Mouse (Mus musculus) liver, embryonic 16.5 days (tissue): ENCODE data around the gene Ppm1l. TPM values are rescaled to one million over a fixed set of nuclear protein-coding genes. Genes with fewer than 3 reads are reported as not detected.

Experiments
- ATAC-seq: fragments of 200-750 bp; cut with Nextera tagmentation; 2 replicates; pipeline ENCODE4 v1.8.0; 2017; ENCODE audit warnings: low read depth, mild to moderate bottlenecking, moderate number of reproducible peaks, moderate library complexity
- H3K27ac ChIP-seq: fragments of 300-500 bp; sonication (generic); 2 replicates; pipeline ENCODE4 v1.5.1; 2014; ENCODE audit warnings: mild to moderate bottlenecking, low read length
- H3K27me3 ChIP-seq: fragments of 300-500 bp; sonication (generic); 2 replicates; pipeline ENCODE4 v1.6.1; 2014; ENCODE audit warnings: low read depth, low read length, mixed read lengths; ENCODE audit not compliant: control insufficient read depth, insufficient read depth
- H3K36me3 ChIP-seq: fragments of 300-500 bp; sonication (generic); 2 replicates; pipeline ENCODE4 v1.6.1; 2014; ENCODE audit warnings: mild to moderate bottlenecking; ENCODE audit not compliant: control insufficient read depth, insufficient read depth
- H3K4me1 ChIP-seq: fragments of 300-500 bp; sonication (generic); 2 replicates; pipeline ENCODE4 v1.6.1; 2014; ENCODE audit warnings: low read depth, low read length, mixed read lengths; ENCODE audit not compliant: control insufficient read depth
- H3K4me2 ChIP-seq: fragments of 300-500 bp; sonication (generic); 2 replicates; pipeline ENCODE4 v1.6.1; 2014; ENCODE audit warnings: low read depth, low read length, mixed read lengths
- H3K4me3 ChIP-seq: fragments of 300-500 bp; sonication (generic); 2 replicates; pipeline ENCODE4 v1.5.1; 2014; ENCODE audit warnings: low read depth, mild to moderate bottlenecking, low read length
- H3K9ac ChIP-seq: fragments of 300-500 bp; sonication (generic); 2 replicates; pipeline ENCODE4 v1.6.1; 2014; ENCODE audit warnings: low read depth, low read length
- H3K9me3 ChIP-seq: fragments of 300-500 bp; sonication (generic); replicated peaks from 2 replicates; pipeline ENCODE4 v1.6.1; 2016; ENCODE audit warnings: low read length; ENCODE audit not compliant: control insufficient read depth
- WGBS: fragments of 180-500 bp; shearing (Covaris S2); extraction: QIAGEN DNeasy Blood & Tissue Kit; methylation state at CpG from one replicate; pipeline ENCODE4 v1.1.7; 2014; ENCODE audit not compliant: insufficient replicate concordance; 5-methylcytosine and 5-hydroxymethylcytosine counted together
- polyA plus RNA-seq: library from polyadenylated mRNA; unstranded; fragments of >200 nt; fragmentation: Nextera tagmentation; extraction: Ambion mirVana; gene quantifications from 2 replicates; pipeline ENCODE4 v1.2.1, GENCODE M21; 2015

The Ppm1l gene
- polyA plus RNA-seq, 1 experiment from 2014 or later: 4.6 TPM

- H3K4me3 ChIP-seq: peak overlapping the region; percentile 74
- WGBS: 21% methylated on average over 6 of the region's 6 CpGs
- H3K27ac ChIP-seq: peak overlapping the region; percentile 87
- no peaks in the 10 kb centered on the region for H3K36me3 ChIP-seq
- peak overlapping the region; percentile 95 for H3K9ac ChIP-seq
- peaks cover 35% of the 10 kb centered on the region for H3K4me1 ChIP-seq
- H3K27me3 ChIP-seq: no peaks in the 10 kb centered on the region
- H3K4me2 ChIP-seq: peak overlapping the region; percentile 66
- peak; percentile 28 for ATAC-seq
- H3K9me3 ChIP-seq: no peaks in the 10 kb centered on the region
Measured at GRCm38 (mm10) chr3:69319061-69319720, 2.5 kb downstream of the Ppm1l start.

- no peaks in the 10 kb centered on the region for H3K27me3 ChIP-seq
- peaks cover 26% of the 10 kb centered on the region for H3K4me1 ChIP-seq
- no peak overlapping the region for H3K4me3 ChIP-seq
- 56% methylated on average over 3 of the region's 3 CpGs for WGBS
- H3K27ac ChIP-seq: no peak overlapping the region
- no peak overlapping the region for H3K4me2 ChIP-seq
- H3K36me3 ChIP-seq: no peaks in the 10 kb centered on the region
- no peak overlapping the region for H3K9ac ChIP-seq
- H3K9me3 ChIP-seq: no peaks in the 10 kb centered on the region
- ATAC-seq: no peak
Measured at GRCm38 (mm10) chr3:69323982-69324381, 7.3 kb downstream of the Ppm1l start.

- Histone ChIP-seq H3K27ac (no peak overlapping the region), H3K4me3 (no peak overlapping the region), H3K9ac (no peak overlapping the region), H3K9me3 (no peaks in the 10 kb centered on the region), H3K27me3 (no peaks in the 10 kb centered on the region), H3K36me3 (no peaks in the 10 kb centered on the region), H3K4me2 (no peak overlapping the region), H3K4me1 (peaks cover 7% of the 10 kb centered on the region)
- WGBS: 33% methylated on average over 5 of the region's 5 CpGs
- ATAC-seq: no peak
Measured at GRCm38 (mm10) chr3:69329910-69330309, 13.2 kb downstream of the Ppm1l start.

- Histone ChIP-seq H3K4me3 (no peak overlapping the region), H3K27ac (no peak overlapping the region), H3K9ac (no peak overlapping the region), H3K27me3 (no peaks in the 10 kb centered on the region), H3K9me3 (no peaks in the 10 kb centered on the region), H3K4me2 (no peak overlapping the region), H3K4me1 (peaks cover 13% of the 10 kb centered on the region), H3K36me3 (no peaks in the 10 kb centered on the region)
- WGBS: 65% methylated on average over 9 of the region's 9 CpGs
- peak; percentile 54; the same call in 1 of the 2 replicates for ATAC-seq
Measured at GRCm38 (mm10) chr3:69333819-69334218, 17.2 kb downstream of the Ppm1l start.

- Histone ChIP-seq H3K9me3 (no peaks in the 10 kb centered on the region), H3K4me2 (peak overlapping the region; percentile 2; the same call in 1 of the 2 replicates), H3K9ac (no peak overlapping the region), H3K36me3 (no peaks in the 10 kb centered on the region), H3K27ac (peak overlapping the region; percentile 24), H3K4me3 (no peak overlapping the region), H3K4me1 (peaks cover 39% of the 10 kb centered on the region), H3K27me3 (no peaks in the 10 kb centered on the region)
- peak; percentile 76 for ATAC-seq
- WGBS: 5% methylated on average over 1 of the region's 1 CpGs
Measured at GRCm38 (mm10) chr3:69340486-69340885, 23.8 kb downstream of the Ppm1l start.

GRCm38 (mm10) chr3:69340971-69341370 is 24.3 kb downstream of the Ppm1l start:
- no peak for ATAC-seq

GRCm38 (mm10) chr3:69341514-69341913 is 24.9 kb downstream of the Ppm1l start:
- no peaks in the 10 kb centered on the region for H3K9me3 ChIP-seq
- H3K36me3 ChIP-seq: no peaks in the 10 kb centered on the region
- H3K4me1 ChIP-seq: peaks cover 39% of the 10 kb centered on the region
- no peaks in the 10 kb centered on the region for H3K27me3 ChIP-seq
- ATAC-seq: no peak
- no peak overlapping the region for H3K9ac ChIP-seq
- WGBS: 63% methylated on average over 8 of the region's 8 CpGs
- no peak overlapping the region; the same call in 1 of the 2 replicates for H3K27ac ChIP-seq
- H3K4me3 ChIP-seq: no peak overlapping the region
- H3K4me2 ChIP-seq: no peak overlapping the region

More at GRCm38 (mm10) chr3:69340971-69341370, 24.3 kb downstream of the Ppm1l start:
- no peaks in the 10 kb centered on the region for H3K9me3 ChIP-seq
- no peaks in the 10 kb centered on the region for H3K27me3 ChIP-seq
- H3K4me1 ChIP-seq: peaks cover 39% of the 10 kb centered on the region
- H3K4me3 ChIP-seq: no peak overlapping the region
- no peak overlapping the region for H3K9ac ChIP-seq
- peak overlapping the region; percentile 24; the same call in 1 of the 2 replicates for H3K27ac ChIP-seq
- H3K36me3 ChIP-seq: no peaks in the 10 kb centered on the region
- H3K4me2 ChIP-seq: no peak overlapping the region; the same call in 1 of the 2 replicates

DNA sequence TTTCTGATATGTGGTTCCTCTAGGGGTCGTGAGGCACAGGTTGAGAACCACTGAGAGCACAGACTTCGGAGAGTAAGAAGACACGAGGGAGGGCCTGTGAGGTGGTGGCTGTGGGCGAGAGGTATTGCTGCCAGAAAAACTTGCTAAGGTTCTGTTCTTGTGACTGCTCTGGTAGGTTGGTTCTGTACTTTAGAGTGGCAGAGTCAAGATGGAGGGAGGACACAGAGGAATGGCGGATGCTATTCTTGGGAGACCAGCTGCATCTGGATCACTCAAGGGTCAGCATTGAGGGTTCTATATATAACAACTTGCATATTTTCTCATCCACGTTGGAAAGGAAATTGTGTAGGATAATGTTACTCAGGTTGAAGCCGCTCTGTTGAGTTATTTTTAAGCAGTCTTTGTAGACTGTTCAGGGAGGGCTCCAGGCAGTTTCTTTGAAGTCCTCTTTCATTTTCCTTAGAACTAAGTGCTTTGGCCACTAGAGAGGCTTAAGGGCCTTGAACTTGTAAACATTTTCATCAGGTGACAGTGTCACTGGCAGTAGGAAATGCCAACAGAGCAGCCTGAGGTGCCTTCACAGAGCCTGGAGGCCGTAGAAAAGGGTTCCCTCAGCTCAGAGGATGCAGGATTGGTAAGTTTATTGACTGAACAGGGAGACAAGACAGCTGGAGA is 25.7 kb downstream of the Ppm1l start:
- H3K9ac ChIP-seq: no peak overlapping the region
- H3K4me3 ChIP-seq: no peak overlapping the region
- H3K4me1 ChIP-seq: peaks cover 37% of the 10 kb centered on the region
- no peak for ATAC-seq
- 60% methylated on average over 8 of the region's 8 CpGs for WGBS
- H3K9me3 ChIP-seq: no peaks in the 10 kb centered on the region
- no peaks in the 10 kb centered on the region for H3K27me3 ChIP-seq
- no peak overlapping the region for H3K4me2 ChIP-seq
- peak overlapping the region; percentile 55 for H3K27ac ChIP-seq
- H3K36me3 ChIP-seq: no peaks in the 10 kb centered on the region

- H3K27me3 ChIP-seq: no peaks in the 10 kb centered on the region
- no peak overlapping the region for H3K4me3 ChIP-seq
- ATAC-seq: peak; percentile 56; the same call in 1 of the 2 replicates
- no peaks in the 10 kb centered on the region for H3K36me3 ChIP-seq
- H3K9me3 ChIP-seq: no peaks in the 10 kb centered on the region
- WGBS: 46% methylated on average over 10 of the region's 10 CpGs
- H3K4me2 ChIP-seq: peak overlapping the region; percentile 32
- H3K9ac ChIP-seq: no peak overlapping the region
- H3K4me1 ChIP-seq: peaks cover 35% of the 10 kb centered on the region
- peak overlapping the region; percentile 55 for H3K27ac ChIP-seq
Measured at GRCm38 (mm10) chr3:69343124-69343523, 26.5 kb downstream of the Ppm1l start.
